Mouse (Mus musculus): ENCODE data around the gene Prim2.
"Not testable (repeated sequence)": the region's sequence is repeated elsewhere in the genome, so short reads cannot be mapped to it uniquely, and the experiment has no call there.

Gene Prim2

GRCm38 (mm10) chr1:33649534-33650108, 20.0 kb downstream of the Prim2 start:
- DNase-seq = no peak

- no peak for DNase-seq
Observed at GRCm38 (mm10) chr1:33649021-33649420, 20.6 kb downstream of the Prim2 start.

GRCm38 (mm10) chr1:33647661-33648060, 21.9 kb downstream of the Prim2 start:
- no peak for DNase-seq

- DNase-seq = peak; percentile 25
Observed at GRCm38 (mm10) chr1:33647173-33647572, 22.4 kb downstream of the Prim2 start.

- no peak for DNase-seq
Observed at GRCm38 (mm10) chr1:33645689-33646088, 23.9 kb downstream of the Prim2 start.

GRCm38 (mm10) chr1:33641139-33641538, 28.5 kb downstream of the Prim2 start:
- peak; percentile 77 for DNase-seq

- DNase-seq = no peak
Observed at GRCm38 (mm10) chr1:33640089-33640488, 29.5 kb downstream of the Prim2 start.

GRCm38 (mm10) chr1:33639234-33639633, 30.4 kb downstream of the Prim2 start:
- no peak for DNase-seq

GRCm38 (mm10) chr1:33637827-33638226, 31.8 kb downstream of the Prim2 start:
- DNase-seq = no peak

GRCm38 (mm10) chr1:33636421-33637195, 33.0 kb downstream of the Prim2 start:
- DNase-seq = no peak

GRCm38 (mm10) chr1:33631002-33631618, 38.5 kb downstream of the Prim2 start:
- not testable (repeated sequence) for DNase-seq

GRCm38 (mm10) chr1:33627803-33628202, 41.8 kb downstream of the Prim2 start:
- no peak for DNase-seq

GRCm38 (mm10) chr1:33627070-33627469, 42.5 kb downstream of the Prim2 start:
- no peak for DNase-seq

- no peak for DNase-seq
Observed at GRCm38 (mm10) chr1:33624900-33625299, 44.7 kb downstream of the Prim2 start.

GRCm38 (mm10) chr1:33624441-33624840, 45.2 kb downstream of the Prim2 start:
- no peak for DNase-seq

- DNase-seq = no peak
Observed at GRCm38 (mm10) chr1:33621791-33622190, 47.8 kb downstream of the Prim2 start.

GRCm38 (mm10) chr1:33620091-33620788, 49.4 kb downstream of the Prim2 start:
- no peak for DNase-seq

- not testable (repeated sequence) for DNase-seq
Observed at GRCm38 (mm10) chr1:33616642-33617041, 53.0 kb downstream of the Prim2 start.

GRCm38 (mm10) chr1:33612100-33612499, 57.5 kb downstream of the Prim2 start:
- DNase-seq = no peak

- no peak for DNase-seq
Observed at GRCm38 (mm10) chr1:33610026-33610721, 59.4 kb downstream of the Prim2 start.

- DNase-seq = no peak
Observed at GRCm38 (mm10) chr1:33608133-33608532, 61.5 kb downstream of the Prim2 start.

GRCm38 (mm10) chr1:33604087-33604699, 65.4 kb downstream of the Prim2 start:
- no peak for DNase-seq

All from right cerebral cortex, postnatal 14 days (tissue).